Comparison of ENCODE assay signal across 11 mouse cellular contexts in the genomic region with DNA sequence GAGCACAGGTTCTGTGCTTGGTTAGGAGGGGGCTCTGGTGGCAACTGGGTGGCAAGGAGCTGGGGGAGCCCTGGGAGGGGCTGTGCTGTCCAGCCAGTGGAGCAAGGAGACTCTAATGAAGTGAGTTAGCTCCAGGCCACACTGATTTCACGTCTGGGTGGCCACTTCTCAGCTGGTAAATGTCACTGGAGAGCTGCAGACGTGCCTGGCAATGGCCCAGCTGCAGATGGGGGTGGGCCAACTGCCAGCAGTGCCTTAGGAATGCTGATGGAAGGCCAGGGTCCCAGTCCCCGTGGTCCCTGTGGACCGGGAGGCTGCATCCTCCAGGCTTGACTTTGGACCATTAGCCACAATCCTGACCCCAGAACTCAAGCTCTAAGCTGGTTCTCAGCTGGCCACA. TPM values are rescaled to one million over a fixed set of nuclear protein-coding genes. Genes with fewer than 3 reads are reported as not detected.
DNase-seq lines count a peak whose midpoint lies in the region; ATAC-seq lines count a peak whose summit lies in the region.
"Had no signal": no experiment of that assay in that cellular context is flagged by ENCODE, and none has a peak within 500 bp of the region (broad histone marks: within the 10 kb centered on the region; RNA-seq: fewer than 3 reads in every experiment).

No protein-coding gene starts in this region.

- no peaks in the 10 kb centered on the region; the same call in 1 of the 2 replicates for H3K27me3 ChIP-seq in lung, embryonic 16.5 days (ENCODE audit: control insufficient read depth, insufficient read depth, low read depth, low read length)
- peaks cover 20% of the 10 kb centered on the region for H3K27me3 ChIP-seq in hindbrain, embryonic 12.5 days

- peak; percentile 38 for DNase-seq in adrenal gland, postnatal 10 days
- no peak for DNase-seq in adrenal gland, adult (ENCODE audit: inconsistent age in 2 of 2, low spot score in 1 of 2)
- DNase-seq in lung, postnatal 25 days (ENCODE audit: low spot score), result no peak
- peak; percentile 6 to 52 for DNase-seq in kidney, postnatal 36 days
- DNase-seq in gastrocnemius, postnatal 25 days, result no peak
- no peak for DNase-seq in layer of hippocampus, adult 9-10 months (ENCODE audit: low spot score)
- DNase-seq: adrenal gland, postnatal 25 days; cerebellum, adult 9-10 months had no signal

- H3K9ac ChIP-seq in lung, embryonic 16.5 days (ENCODE audit: low read length), result no peak overlapping the region
- no peak overlapping the region for H3K9ac ChIP-seq in hindbrain, embryonic 12.5 days

- no peak overlapping the region for H3K4me2 ChIP-seq in lung, embryonic 16.5 days (ENCODE audit: low read depth, low read length)
- no peak overlapping the region for H3K4me2 ChIP-seq in hindbrain, embryonic 12.5 days (replicated peaks)

- WGBS in lung, embryonic 16.5 days, result 11% methylated on average over 4 of the region's 4 CpGs
- 11% methylated on average over 4 of the region's 4 CpGs for WGBS in hindbrain, embryonic 12.5 days

- H3K27ac ChIP-seq in lung, embryonic 16.5 days (ENCODE audit: low read length), result 0 out of 2 replicates have a peak overlapping the region, but pooled peaks have one; percentile 44
- peak overlapping the region; percentile 62 for H3K27ac ChIP-seq in hindbrain, embryonic 12.5 days
- H3K27ac ChIP-seq: limb, embryonic 10.5 days had no signal

- H3K9me3 ChIP-seq in lung, embryonic 16.5 days (ENCODE audit: control insufficient read depth, low read length), result no peaks in the 10 kb centered on the region
- no peaks in the 10 kb centered on the region for H3K9me3 ChIP-seq in hindbrain, embryonic 12.5 days (replicated peaks)
- H3K9me3 ChIP-seq: limb, embryonic 10.5 days had no signal

- no peaks in the 10 kb centered on the region for H3K36me3 ChIP-seq in lung, embryonic 16.5 days (ENCODE audit: control insufficient read depth, insufficient read depth, low read length)
- 0 out of 2 replicates have a peak, but pooled peaks cover 3% of the 10 kb centered on the region for H3K36me3 ChIP-seq in hindbrain, embryonic 12.5 days
- H3K36me3 ChIP-seq: limb, embryonic 10.5 days had no signal

- no peak overlapping the region for H3K4me3 ChIP-seq in lung, embryonic 16.5 days (ENCODE audit: low read length)
- no peak overlapping the region for H3K4me3 ChIP-seq in hindbrain, embryonic 12.5 days
- H3K4me3 ChIP-seq: limb, embryonic 10.5 days had no signal

- peaks cover 10% of the 10 kb centered on the region for H3K4me1 ChIP-seq in lung, embryonic 16.5 days (replicated peaks; ENCODE audit: control insufficient read depth, insufficient read depth, low read length)
- H3K4me1 ChIP-seq in hindbrain, embryonic 12.5 days, result peaks cover 44% of the 10 kb centered on the region

- ATAC-seq in lung, embryonic 16.5 days (ENCODE audit: low read depth), result peak; percentile 84
- 0 out of 2 replicates have a peak, but pooled peaks have one; percentile 26 for ATAC-seq in hindbrain, embryonic 12.5 days (ENCODE audit: low FRiP score)

RNA-seq across cellular contexts. Expression of gene Cabp7, which starts 13.9 kb away (rescaled TPM):
- total RNA-seq in adrenal gland, postnatal 10 days (2021), result under 1 TPM in 1 of 2 experiments, not detected in 1; 0.18 TPM
- polyA plus RNA-seq in lung, embryonic 16.5 days (2015; fragmentation: Nextera tagmentation; extraction: Ambion mirVana), result 0.14 and 0.28 TPM in 2 replicates
- 1.7 and 2.1 TPM in 2 replicates for polyA plus RNA-seq in hindbrain, embryonic 12.5 days (2016; fragmentation: Nextera tagmentation; extraction: Ambion mirVana)
- total RNA-seq in gastrocnemius, postnatal 25 days (2021), result under 1 TPM; 0.64 to 0.80 TPM
- total RNA-seq: adrenal gland, postnatal 25 days had no signal

RNA-seq across cellular contexts. Expression of gene Zmat5, which starts 56.0 kb away (rescaled TPM):
- 10 to 100 TPM; 33.4 to 36.0 TPM for total RNA-seq in adrenal gland, postnatal 10 days (2021)
- polyA plus RNA-seq in lung, embryonic 16.5 days (2015; fragmentation: Nextera tagmentation; extraction: Ambion mirVana), result 76.5 and 80.0 TPM in 2 replicates
- polyA plus RNA-seq in hindbrain, embryonic 12.5 days (2016; fragmentation: Nextera tagmentation; extraction: Ambion mirVana), result 64.6 and 68.9 TPM in 2 replicates
- 10 to 100 TPM; 20.4 to 20.9 TPM for total RNA-seq in gastrocnemius, postnatal 25 days (2021)

RNA-seq across cellular contexts. Expression of gene Uqcr10, which starts 56.3 kb away (rescaled TPM):
- 1,000 to 10,000 TPM; 1,230 to 1,238 TPM for total RNA-seq in adrenal gland, postnatal 10 days (2021)
- polyA plus RNA-seq in lung, embryonic 16.5 days (2015; fragmentation: Nextera tagmentation; extraction: Ambion mirVana), result 806 and 839 TPM in 2 replicates
- polyA plus RNA-seq in hindbrain, embryonic 12.5 days (2016; fragmentation: Nextera tagmentation; extraction: Ambion mirVana), result 444 and 517 TPM in 2 replicates
- 1,000 to 10,000 TPM in 1 of 2 experiments, 100 to 1,000 TPM in 1; 996 to 1,016 TPM for total RNA-seq in gastrocnemius, postnatal 25 days (2021)

Comparison
In these comparisons a context has a peak if more than half of its experiments do, and no peak if none do; other contexts are left out.
1. DNase-seq: peak in adrenal gland, postnatal 10 days (single experiment) and kidney, postnatal 36 days (2 of 2); none in adrenal gland, adult (0 of 2), lung, postnatal 25 days (single experiment), gastrocnemius, postnatal 25 days (single experiment) and layer of hippocampus, adult 9-10 months (single experiment).